28 mouse cellular contexts compared by ENCODE assay signal in genomic region chr11:108945666-108946065, GRCm38 (mm10). TPM values are rescaled to one million over a fixed set of nuclear protein-coding genes. Genes with fewer than 3 reads are reported as not detected.
DNase-seq lines count a peak whose midpoint lies in the region; ATAC-seq lines count a peak whose summit lies in the region.
"Had no signal": no experiment of that assay in that cellular context is flagged by ENCODE, and none has a peak within 500 bp of the region (broad histone marks: within the 10 kb centered on the region; RNA-seq: fewer than 3 reads in every experiment).

No protein-coding gene starts in this region.

- peaks cover 84% of the 10 kb centered on the region for H3K36me3 ChIP-seq in embryonic facial prominence, embryonic 13.5 days
- peaks cover 99% of the 10 kb centered on the region for H3K36me3 ChIP-seq in embryonic facial prominence, embryonic 10.5 days (replicated peaks)

- peaks cover 53% of the 10 kb centered on the region for H3K4me1 ChIP-seq in embryonic facial prominence, embryonic 13.5 days
- peaks cover 31% of the 10 kb centered on the region for H3K4me1 ChIP-seq in embryonic facial prominence, embryonic 10.5 days

- ATAC-seq in embryonic facial prominence, embryonic 13.5 days (ENCODE audit: insufficient number of reproducible peaks, insufficient read depth, low FRiP score, low TSS enrichment, low read depth) = no peak
- ATAC-seq: forebrain, embryonic 15.5 days; intestine, embryonic 16.5 days had no signal

- H3K27me3 ChIP-seq in embryonic facial prominence, embryonic 13.5 days = no peaks in the 10 kb centered on the region
- 0 out of 2 replicates have a peak, but pooled peaks cover 4% of the 10 kb centered on the region for H3K27me3 ChIP-seq in embryonic facial prominence, embryonic 10.5 days (replicated peaks; ENCODE audit: low read depth, poor library complexity, severe bottlenecking)
- H3K27me3 ChIP-seq: CH12.LX; forebrain, embryonic 15.5 days; heart, embryonic 15.5 days; hindbrain, embryonic 13.5 days; neural tube, embryonic 12.5 days had no signal

- H3K4me2 ChIP-seq in embryonic facial prominence, embryonic 13.5 days = no peak overlapping the region
- H3K4me2 ChIP-seq: forebrain, embryonic 15.5 days; heart, embryonic 15.5 days; hindbrain, embryonic 13.5 days; lung, embryonic 14.5 days; neural tube, embryonic 12.5 days had no signal

- H3K4me3 ChIP-seq in embryonic facial prominence, embryonic 13.5 days = no peak overlapping the region
- no peak overlapping the region for H3K4me3 ChIP-seq in embryonic facial prominence, embryonic 10.5 days
- H3K4me3 ChIP-seq: forebrain, embryonic 15.5 days; heart, embryonic 10.5 days; heart, embryonic 15.5 days; hindbrain, embryonic 13.5 days; midbrain, embryonic 10.5 days; myocyte; neural tube, embryonic 12.5 days had no signal

- WGBS in embryonic facial prominence, embryonic 13.5 days = 84% methylated on average over 9 of the region's 9 CpGs
- WGBS in embryonic facial prominence, embryonic 10.5 days = 96% methylated on average over 9 of the region's 9 CpGs

- H3K27ac ChIP-seq in embryonic facial prominence, embryonic 13.5 days = peak overlapping the region; percentile 17; the same call in 1 of the 2 replicates
- H3K27ac ChIP-seq in embryonic facial prominence, embryonic 10.5 days (replicated peaks) = no peak overlapping the region
- H3K27ac ChIP-seq: forebrain, embryonic 15.5 days; heart, embryonic 10.5 days; heart, embryonic 15.5 days; hindbrain, embryonic 13.5 days; kidney, postnatal 0 days; liver, embryonic 14.5 days; midbrain, embryonic 10.5 days; neural tube, embryonic 12.5 days had no signal

- no peak overlapping the region for H3K9ac ChIP-seq in embryonic facial prominence, embryonic 13.5 days
- H3K9ac ChIP-seq: forebrain, embryonic 15.5 days; heart, embryonic 15.5 days; hindbrain, embryonic 13.5 days; liver, embryonic 14.5 days; lung, embryonic 14.5 days; neural tube, embryonic 12.5 days had no signal

- H3K9me3 ChIP-seq in embryonic facial prominence, embryonic 13.5 days = no peaks in the 10 kb centered on the region
- no peaks in the 10 kb centered on the region for H3K9me3 ChIP-seq in embryonic facial prominence, embryonic 10.5 days
- H3K9me3 ChIP-seq: forebrain, embryonic 15.5 days; heart, embryonic 10.5 days; heart, embryonic 15.5 days; hindbrain, embryonic 13.5 days; midbrain, embryonic 10.5 days; neural tube, embryonic 12.5 days had no signal

- peak; percentile 4 for DNase-seq in adrenal gland, adult 2 months
- no peak for DNase-seq in adrenal gland, postnatal 4 days (ENCODE audit: low spot score in 2 of 2)
- no peak for DNase-seq in embryonic facial prominence, embryonic 10.5 days (ENCODE audit: low spot score)
- peak; percentile 68 for DNase-seq in layer of hippocampus, adult 9-11 months
- DNase-seq in layer of hippocampus, adult 11-12 months (ENCODE audit: low spot score) = no peak
- DNase-seq in right cerebral cortex, adult 18-20 months = peak; percentile 71
- DNase-seq in right cerebral cortex, postnatal 25 days = no peak
- DNase-seq: adrenal gland, postnatal 25 days; cerebellum, adult 9-11 months; gastrocnemius, postnatal 10 days; kidney, adult 8-10 months; kidney, postnatal 4 days; liver; lung, embryonic 14.5 days; thymus, adult 18-20 months; thymus, postnatal 25 days had no signal

RNA-seq across cellular contexts. Expression of gene Axin2, which starts 25.5 kb away (rescaled TPM):
- total RNA-seq in adrenal gland, adult 2 months (2021) = 10 to 100 TPM; 28.6 to 47.1 TPM
- polyA plus RNA-seq in adrenal gland, adult 2 months (2012; rRNA removed) = 25.7 and 31.4 TPM in 2 replicates
- total RNA-seq in adrenal gland, postnatal 4 days (2021) = 10 to 100 TPM; 48.9 to 52.8 TPM
- 17.4 and 25.1 TPM in 2 replicates for polyA plus RNA-seq in embryonic facial prominence, embryonic 13.5 days (2015; fragmentation: Nextera tagmentation; extraction: Ambion mirVana)
- 12.7 and 15.3 TPM in 2 replicates for polyA plus RNA-seq in embryonic facial prominence, embryonic 10.5 days (2016; fragmentation: Nextera tagmentation; extraction: Ambion mirVana)

Comparison
In these comparisons a context has a peak if more than half of its experiments do, and no peak if none do; other contexts are left out.
1. DNase-seq: peak in adrenal gland, adult 2 months (single experiment), layer of hippocampus, adult 9-11 months (single experiment) and right cerebral cortex, adult 18-20 months (single experiment); none in adrenal gland, postnatal 4 days (0 of 2), embryonic facial prominence, embryonic 10.5 days (single experiment), layer of hippocampus, adult 11-12 months (single experiment) and right cerebral cortex, postnatal 25 days (single experiment).